Mouse (Mus musculus): ENCODE data around the gene Scgb2b18.
"Not testable (repeated sequence)": the region's sequence is repeated elsewhere in the genome, so short reads cannot be mapped to it uniquely, and the experiment has no call there.

Scgb2b18 gene

DNA sequence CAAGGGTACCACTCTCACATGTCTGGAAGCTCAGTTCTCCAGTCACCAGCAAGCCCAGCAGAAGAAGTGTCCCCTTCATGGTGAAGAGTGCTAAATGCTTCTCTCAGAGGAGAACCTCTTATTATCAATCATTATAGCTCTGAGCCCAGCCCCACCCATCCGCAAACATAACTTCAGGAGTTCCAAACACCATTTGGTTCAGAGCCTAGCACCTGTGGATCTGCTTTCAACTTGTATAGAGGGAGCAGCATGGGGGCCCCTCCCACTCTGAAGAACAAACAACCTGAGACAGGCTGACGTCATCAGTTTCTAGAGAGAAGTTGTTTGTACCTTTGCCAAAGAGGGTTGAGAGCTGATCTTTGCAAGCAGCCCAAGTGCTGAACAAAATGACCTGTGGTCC lies at the start of gene Scgb2b18:
Scgb2b18 (minus strand) TSS at position 101 of the 400 bp plus-strand sequence.
- not testable (repeated sequence) for DNase-seq (ENCODE audit: low read depth, low spot score)

DNA sequence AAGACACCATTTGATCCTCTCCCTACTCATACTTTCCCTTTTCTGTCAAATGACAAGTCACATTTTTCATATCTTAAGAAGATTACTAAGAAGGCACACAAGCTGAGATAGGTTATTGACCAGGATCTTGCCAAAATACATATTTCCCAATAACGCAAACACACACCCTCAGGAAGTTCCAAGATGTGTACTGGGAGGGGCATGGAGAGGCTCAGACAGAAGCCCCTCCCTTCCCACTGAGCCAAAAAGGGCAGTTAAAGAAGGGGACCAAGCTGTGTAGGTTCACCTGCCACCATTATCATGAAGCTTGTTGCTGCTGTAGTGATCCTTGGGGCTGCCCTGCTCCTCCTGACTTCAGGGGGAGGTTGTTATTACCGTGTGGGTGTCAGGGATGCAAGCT lies 11.6 kb upstream of the Scgb2b18 start, which contains the start of gene Scgb1b18:
Scgb1b18 (plus strand) TSS at position 301 of the 400 bp plus-strand sequence.
- DNase-seq (ENCODE audit: low read depth, low spot score) = not testable (repeated sequence)
